Mouse (Mus musculus) C2C12 (cell line): ENCODE results near the gene Cdc42bpg.

Experiments used
- CTCF ChIP-seq: IDR thresholded peaks from one replicate; pipeline ENCODE4 v1.5.1; 2011; ENCODE audit not compliant: control insufficient read depth, insufficient read depth, insufficient read length
- MAX ChIP-seq: IDR thresholded peaks from one replicate; pipeline ENCODE4 v1.6.1; 2011; ENCODE audit warnings: mild to moderate bottlenecking, control low read depth
- MYOD1 ChIP-seq: IDR thresholded peaks from one replicate; pipeline ENCODE4 v1.6.1; 2011; ENCODE audit warnings: low read depth; ENCODE audit not compliant: control insufficient read depth, insufficient read length
- MYOG ChIP-seq: IDR thresholded peaks from one replicate; pipeline ENCODE4 v1.6.1; 2011; ENCODE audit not compliant: control insufficient read depth, insufficient read length; ENCODE audit errors: extremely low read depth
- USF1 ChIP-seq: IDR thresholded peaks from one replicate; pipeline ENCODE4 v1.6.1; 2011; ENCODE audit warnings: low read depth, mild to moderate bottlenecking, control low read depth, moderate library complexity

DNA sequence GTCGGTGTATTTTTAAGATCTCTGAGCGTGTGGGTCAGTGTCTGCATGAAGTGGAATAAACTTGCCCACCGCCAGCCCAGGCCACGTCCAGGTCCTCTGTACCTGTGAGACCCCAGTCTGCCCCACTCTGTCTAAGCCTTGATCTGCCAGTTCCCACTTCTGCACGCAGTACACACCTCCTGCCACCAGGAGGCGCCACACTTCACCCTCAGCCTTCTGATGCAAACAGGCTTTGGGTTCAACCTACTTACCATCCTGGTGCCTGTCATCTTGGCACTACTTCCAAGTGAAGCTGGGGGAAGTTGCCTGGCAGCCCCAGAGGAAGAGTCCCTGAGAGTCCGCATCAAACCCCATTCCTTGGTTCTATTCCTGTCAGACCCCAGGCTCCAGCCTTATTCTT lies 44.0 kb upstream of the Cdc42bpg start:
- TF ChIP-seq CTCF (peak; percentile 95), MAX (no peak), MYOD1 (no peak), USF1 (no peak), MYOG (no peak)
